Mouse (Mus musculus) fat pad, adult 2 months (tissue): ENCODE measurements around the gene Fosl2.

Experiments used
- DNase-seq: peaks from one replicate; pipeline ENCODE4 v3.0.0-alpha.2; 2011; ENCODE audit warnings: low read depth, low spot score; ENCODE audit errors: extremely low read depth

Fosl2 gene

DNA sequence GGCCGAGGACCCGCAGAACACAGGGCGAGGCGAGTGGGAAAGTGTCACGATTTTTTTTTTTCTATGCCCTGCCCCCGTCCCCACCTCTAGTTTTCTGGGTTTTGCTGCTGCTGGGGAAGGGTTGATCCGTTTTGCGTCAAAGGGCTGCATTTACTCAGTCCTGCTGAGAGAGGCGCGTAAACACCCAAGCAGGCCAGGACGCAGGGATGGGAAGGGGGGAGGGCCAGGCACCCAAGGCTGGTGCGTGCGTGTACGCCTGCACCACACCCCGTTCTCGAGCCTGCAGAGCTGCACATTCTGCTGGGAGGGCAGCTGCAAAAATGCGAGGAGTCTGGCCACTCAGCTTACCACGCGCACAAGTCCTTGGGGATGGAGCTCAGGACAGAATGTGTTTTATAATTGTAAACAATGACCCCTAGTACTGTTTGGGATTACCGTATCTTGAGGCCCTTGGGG is 2.0 kb upstream of the Fosl2 start:
- DNase-seq: no peak

DNA sequence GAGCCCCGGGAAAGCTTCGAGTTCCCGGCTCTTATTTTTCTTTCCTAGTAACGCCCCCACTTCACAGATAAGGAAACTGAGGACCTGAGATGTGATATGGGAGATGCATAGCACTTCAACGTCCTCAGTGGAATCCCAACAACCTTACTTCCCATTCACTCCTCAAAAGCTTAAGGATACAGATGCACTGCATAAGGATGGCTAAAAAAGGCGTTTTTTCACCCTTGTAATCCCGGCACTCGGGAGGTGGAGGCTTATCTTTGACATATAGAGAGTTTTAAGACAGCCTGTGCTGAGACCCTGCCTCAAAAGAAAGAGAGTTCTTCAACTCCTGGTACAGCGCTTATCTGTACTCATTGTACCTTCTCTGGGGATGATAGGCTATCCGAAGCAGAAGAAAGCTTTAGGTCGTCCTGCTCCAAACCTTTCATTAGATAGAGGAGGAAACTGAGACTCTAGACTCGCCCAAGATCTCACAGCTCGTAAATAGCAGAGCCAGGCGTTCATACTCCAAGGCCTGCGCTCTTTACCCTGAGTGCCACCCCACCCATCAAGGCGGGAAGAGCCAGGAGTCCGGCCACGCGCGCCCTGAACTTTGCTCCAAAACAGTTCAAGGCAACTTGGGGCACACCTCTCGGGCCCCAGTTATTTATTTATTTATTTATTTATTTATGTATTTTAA is 1.4 kb upstream of the Fosl2 start:
- DNase-seq: no peak

DNA sequence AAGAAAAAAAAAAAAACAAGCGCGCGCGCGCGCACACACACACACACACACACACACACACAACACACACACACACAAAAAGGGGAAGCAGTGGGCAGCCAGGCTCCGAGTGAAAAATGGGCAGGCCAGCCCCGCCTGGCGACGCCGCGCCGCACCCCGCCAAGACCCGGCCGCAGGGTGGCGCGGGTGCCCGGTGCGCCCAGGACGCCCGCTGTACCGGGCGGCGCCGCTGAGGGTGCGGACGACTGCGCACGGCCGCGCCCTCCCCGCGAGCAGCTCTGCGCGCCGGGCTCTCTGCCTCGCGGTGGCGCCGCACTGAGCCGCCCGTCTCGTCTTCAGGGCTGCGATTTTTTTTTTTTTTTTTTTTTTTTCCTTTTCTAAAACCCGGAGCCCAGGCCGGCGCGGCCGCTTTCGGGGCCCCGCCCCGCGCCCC is 682 bp upstream of the Fosl2 start:
- no peak for DNase-seq

DNA sequence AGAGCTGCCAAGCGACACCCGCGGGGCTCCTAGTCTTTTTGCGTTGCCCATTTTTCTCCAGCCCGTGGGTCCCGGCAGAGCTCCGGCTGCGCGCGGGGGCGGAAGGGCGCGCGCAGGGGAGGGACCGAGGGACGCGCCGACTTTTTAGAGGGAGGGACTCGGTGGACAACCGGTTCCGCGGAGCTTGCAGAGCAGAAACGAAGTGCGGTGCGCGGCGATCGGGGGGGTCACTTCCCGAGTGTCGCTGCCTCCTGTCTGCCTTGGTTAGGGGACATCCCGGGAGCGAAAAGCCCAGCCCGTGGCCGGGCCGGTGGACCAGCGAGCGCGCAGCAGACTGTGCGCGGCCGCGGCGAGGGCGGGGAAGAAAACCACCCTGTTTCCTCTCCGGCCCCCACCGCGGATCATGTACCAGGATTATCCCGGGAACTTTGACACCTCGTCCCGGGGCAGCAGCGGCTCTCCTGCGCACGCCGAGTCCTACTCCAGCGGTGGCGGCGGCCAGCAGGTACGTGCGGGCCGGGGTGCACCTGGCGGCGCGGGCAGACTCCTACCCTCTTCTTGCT is 781 bp downstream of the Fosl2 start:
- no peak for DNase-seq

DNA sequence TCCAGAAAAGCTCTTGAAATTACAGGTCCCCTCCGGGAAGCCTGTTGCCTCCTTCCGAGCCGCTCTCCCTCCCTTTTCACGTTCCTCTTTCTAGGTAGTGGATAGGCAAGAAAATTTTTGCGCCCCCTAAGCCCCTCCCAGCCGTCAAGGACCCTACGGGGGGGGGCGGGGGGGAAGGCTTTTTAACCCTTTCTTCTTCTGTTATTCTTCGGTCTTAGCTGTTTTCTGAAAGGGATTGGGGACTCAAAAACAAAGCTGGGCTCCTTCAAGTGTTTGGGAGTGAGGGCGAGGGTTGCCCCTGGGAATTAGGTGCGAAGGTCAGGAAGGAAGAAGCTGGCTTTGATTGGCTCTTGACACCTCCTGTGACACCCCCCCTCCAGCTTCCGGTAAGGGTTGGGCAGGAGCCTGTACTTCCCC is 1.5 kb downstream of the Fosl2 start:
- no peak for DNase-seq

DNA sequence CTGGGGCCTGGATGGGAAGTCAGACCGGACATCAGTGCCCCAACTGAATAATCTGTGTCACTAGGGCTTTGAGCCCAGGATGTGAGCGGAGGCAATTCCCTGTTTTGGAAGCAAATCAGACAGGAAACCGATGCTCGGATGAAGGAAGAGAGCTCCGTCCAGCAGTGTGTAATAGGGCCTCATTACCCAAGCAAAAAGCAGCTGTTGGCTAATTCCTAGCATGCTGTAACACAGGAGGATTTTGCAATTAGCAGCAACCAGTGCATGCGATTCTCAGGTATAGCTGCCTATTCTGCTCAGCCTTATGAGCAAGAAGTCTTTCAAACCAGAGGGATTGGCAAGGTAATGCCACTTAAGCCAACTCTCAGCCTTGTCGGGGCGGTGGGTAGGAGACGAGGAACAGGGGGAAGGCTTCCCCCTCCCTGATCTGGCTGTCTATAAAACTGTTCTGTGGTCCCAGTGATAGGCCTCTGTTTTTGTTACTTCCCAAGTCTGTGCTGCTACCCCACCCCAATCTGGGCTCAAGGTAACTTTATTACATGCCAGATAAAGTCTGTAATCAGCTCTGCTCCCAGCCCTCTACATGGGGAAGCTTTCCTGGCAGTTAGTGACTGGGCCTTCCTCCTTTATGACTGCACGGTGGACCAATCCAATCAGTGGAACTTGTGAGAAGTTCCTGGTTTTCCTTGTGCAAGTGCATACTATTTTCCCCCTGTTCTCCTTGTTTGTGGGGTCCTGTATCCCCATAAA is 3.0 kb downstream of the Fosl2 start:
- DNase-seq: peak; percentile 86

DNA sequence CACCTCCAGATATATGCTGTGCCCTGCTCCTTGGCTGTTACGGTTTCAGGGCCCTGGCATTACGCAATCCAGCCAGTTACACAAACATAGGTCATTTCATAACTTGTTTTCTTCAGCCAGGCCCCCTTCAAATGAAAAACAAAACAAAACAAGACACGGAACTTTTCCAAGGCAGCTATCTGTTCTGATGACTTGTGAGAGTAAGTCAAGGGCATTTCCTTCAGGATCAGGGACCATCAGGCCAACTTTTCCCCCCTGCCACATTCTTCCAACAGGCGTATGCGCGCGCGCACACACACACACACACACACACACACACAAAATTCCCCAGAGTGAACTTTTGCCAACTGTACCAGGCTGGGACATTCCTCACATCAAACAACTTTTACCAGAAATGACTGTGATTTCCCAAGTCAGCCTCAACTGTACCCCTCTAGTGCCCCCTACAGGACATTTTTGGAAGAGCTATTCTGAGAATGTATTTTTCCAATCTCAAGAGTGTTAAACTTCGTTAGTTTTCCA is 4.0 kb downstream of the Fosl2 start:
- no peak for DNase-seq

DNA sequence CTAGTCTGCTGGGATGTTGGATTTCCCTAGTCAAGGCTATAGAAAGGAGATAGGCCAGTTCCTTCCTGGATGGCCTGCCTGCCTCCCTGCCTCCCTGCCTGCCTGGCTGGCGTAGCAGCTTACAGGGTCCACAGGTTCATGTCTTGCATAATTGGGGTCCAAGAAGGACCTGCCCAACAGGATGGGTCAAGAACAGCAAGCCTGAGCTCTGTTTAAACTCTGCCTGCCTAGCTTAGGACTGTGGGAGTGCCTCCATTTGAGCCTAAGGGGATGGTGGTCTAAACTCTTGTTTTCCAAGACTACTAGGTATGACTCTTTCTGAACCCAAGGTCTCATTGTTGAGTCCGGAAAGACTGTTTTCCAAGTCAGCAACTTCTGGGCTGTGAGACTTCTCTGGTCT is 6.3 kb downstream of the Fosl2 start:
- DNase-seq: no peak

DNA sequence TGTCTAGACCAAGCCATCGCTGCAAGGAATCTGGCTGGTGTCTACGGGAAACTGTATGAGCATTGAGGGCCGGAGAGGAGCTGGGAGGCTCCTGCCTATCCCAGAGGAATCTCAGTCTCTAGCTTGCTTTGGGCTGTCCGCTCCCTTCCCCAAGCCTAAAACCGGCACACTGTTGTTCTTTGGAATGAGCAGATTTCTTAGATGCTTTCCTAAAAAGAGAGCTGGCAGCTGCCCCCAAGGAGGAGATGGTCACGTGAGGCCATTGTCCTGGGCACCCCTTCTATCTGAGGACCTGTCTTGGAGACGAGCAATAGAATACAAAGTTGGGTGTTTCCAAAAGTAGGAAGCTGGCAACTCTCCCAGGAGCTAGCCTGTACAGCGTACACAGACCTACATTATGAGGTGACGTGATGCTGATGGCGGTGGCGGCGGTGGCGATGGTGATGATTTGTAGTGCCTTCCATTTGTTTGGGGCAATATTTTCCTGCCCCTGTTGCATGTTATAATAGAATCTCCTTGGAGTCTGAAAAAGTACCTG is 7.9 kb downstream of the Fosl2 start:
- no peak for DNase-seq

DNA sequence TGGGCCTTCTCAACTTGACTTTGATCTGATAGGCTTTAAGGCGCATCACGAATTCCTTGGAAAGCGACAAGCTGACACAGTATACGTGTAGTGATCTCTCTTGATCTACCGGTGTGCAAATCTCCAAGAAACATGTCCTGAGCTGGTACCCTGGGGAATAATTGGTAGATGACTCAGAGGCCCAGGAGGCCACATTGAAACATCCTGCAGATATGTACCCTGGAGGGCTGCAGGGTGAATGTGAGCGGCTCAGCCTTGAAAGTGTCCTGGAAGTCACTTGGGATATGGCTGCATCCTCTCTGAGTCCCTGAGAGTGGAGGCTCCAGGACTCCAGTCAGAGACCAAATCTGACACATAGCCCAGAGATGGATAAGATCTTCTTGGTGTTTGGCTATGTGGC is 10.7 kb downstream of the Fosl2 start:
- no peak for DNase-seq

DNA sequence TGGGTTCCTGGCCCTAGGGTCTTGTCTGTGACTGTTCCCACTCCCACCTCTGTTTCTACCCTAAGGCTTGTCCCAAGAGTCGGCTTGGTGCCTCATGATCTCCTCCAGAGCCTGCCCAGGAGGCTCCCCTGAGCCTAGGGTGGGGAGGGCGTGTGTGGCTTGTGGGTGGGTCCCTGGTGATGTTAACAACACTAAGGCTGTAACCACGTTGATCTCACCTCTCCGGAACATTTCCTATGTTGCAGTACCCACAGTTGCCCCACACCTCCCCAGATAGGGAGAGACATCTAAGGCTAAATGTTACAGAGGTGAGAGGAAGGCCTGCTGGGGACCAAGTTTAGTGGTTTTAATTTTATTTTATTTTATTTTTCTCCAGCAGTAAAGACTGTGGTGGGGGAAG is 13.0 kb downstream of the Fosl2 start:
- no peak for DNase-seq

DNA sequence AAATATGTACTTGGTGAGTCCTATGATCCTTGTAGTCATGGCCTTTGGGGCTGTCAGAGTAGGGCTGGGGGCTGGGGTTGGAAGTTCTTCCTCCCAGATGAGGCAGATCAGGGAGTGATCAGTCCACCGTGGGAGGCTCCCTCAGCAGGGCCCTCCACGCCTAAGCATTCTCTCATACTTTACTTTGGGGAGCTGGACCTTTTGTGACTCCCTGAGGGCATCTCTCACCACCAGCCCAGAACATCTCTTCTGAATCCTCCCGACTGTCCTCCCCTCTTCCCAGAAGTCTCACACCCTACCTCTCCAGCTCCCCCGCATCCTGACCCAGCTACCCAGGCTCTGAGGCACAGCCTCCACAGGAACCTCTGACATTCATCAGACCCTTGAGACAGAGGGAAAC is 15.6 kb downstream of the Fosl2 start:
- no peak for DNase-seq

DNA sequence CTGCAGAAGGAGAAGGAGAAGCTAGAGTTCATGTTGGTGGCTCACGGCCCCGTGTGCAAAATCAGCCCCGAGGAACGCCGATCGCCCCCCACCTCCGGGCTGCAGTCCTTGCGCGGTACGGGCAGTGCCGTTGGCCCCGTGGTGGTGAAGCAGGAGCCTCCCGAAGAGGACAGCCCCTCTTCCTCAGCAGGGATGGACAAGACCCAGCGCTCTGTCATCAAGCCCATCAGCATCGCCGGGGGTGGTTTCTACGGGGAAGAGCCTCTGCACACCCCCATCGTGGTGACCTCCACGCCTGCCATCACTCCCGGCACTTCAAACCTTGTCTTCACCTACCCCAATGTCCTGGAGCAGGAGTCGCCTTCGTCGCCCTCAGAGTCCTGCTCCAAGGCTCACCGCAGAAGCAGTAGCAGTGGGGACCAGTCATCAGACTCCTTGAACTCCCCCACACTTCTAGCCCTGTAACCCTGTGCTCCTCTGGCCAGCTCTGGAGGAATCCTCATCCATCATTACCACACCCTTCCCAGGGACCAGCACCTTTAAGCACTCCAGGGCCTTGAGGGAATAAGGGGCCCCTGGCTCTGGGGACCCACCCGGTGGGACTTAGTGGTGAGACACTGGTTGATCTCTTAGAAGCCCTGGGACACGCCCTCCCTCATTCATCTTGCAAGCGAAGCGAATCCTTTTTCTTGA is 17.3 kb downstream of the Fosl2 start:
- DNase-seq: no peak

DNA sequence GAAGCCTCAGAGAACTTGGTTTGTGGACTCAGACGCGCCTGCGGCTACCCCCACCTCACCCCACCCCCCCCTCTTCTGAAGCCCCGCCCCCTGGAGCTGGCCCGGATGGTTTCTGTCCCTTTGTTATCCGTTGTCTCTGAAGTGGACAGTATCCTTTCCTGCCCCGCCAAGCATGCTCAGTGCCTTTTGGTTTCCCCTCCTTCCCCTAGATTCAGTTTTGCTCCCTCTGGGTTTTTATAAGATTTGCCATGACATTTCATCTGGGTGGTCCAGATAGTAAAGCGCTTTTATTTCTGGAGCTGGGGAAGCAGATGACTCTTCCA is 17.8 kb downstream of the Fosl2 start:
- no peak for DNase-seq

DNA sequence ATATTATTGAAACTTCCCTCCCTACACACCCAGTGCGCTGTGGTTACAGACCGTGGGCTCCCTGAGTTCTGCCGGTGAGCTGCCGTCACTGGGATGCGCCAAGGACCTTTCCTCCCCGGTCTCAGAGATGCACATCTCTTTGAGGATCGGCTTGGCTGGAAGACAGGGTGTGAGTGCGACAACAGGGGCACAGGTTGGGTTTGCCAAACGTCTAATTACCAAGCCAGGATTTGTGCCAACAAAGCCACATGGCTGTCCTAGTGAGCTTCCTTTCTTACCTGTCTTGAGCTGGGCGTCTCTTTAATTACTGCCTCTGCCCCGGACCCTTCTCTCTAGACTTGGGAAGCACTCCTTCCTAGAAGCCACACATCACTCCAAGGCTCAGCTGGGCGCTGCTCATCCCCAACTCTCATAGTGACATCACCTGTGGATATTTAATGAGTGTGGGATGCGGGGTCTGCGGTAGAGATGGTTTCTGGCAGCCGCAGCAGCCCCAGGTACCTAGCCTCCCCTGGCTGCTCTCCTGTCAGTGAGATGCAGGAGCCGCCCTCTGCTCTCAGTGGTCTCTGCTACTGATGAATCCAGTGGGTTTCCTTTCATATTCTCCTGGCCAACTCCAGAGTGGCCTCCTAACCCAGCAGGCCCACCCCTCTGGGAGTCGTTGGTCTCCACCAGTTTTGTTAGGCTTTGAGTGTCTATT is 18.3 kb downstream of the Fosl2 start:
- DNase-seq: no peak

DNA sequence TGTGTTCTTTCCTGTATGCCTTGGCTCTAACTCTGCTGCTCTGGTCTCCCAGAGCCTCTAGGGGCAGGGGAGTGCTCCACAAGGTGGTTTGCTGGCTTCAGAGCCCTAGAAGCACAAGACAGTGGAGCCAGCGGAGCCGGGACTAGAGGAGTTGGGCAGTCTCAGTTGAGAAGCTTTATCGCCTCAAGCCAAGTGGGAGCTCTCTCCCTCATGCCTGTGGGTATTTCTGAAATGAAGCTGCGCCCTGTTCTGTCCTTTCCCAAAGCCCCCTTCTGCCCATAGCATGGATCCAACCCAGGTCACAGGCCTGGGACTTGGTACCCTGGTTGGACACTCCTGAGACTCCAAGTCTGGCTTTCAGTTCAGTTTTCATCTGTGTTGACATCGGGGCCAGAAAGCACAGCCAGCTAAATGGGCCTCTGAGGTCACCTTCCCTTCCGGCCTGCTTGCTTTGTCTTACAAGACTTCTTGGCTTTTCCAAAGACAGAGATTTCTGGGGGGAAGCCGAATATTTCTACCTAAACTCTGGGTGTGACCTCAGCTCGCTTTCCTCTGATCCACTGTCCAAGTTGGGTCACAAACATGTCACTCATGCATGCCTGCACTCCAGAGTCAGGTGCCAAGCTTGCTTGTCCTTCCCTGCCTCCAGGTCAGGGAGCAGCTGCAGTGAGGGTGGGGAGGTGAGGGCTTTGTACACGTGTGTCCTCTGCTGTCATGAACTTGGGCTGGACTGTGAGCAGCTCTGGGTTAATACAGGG is 19.5 kb downstream of the Fosl2 start:
- DNase-seq: no peak

DNA sequence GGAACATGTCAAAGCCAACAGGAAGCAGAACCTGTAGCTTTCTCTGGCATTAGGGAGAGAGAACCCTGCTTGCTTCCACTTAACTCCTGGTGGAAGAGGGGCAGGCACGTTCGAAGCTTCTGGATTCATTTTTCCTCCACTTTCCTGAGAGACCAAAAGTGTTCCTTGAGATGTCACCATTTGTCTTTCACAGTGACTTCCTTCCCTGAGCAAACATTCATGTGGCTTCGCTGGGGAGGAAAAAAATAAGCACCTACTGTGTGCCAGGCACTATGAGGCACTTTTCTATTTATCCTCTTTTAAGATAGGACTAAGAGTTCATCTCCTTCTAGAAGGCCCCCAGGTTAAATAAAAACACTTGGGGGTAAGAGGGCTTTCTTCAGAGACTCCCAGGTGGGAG is 20.3 kb downstream of the Fosl2 start:
- DNase-seq: no peak

DNA sequence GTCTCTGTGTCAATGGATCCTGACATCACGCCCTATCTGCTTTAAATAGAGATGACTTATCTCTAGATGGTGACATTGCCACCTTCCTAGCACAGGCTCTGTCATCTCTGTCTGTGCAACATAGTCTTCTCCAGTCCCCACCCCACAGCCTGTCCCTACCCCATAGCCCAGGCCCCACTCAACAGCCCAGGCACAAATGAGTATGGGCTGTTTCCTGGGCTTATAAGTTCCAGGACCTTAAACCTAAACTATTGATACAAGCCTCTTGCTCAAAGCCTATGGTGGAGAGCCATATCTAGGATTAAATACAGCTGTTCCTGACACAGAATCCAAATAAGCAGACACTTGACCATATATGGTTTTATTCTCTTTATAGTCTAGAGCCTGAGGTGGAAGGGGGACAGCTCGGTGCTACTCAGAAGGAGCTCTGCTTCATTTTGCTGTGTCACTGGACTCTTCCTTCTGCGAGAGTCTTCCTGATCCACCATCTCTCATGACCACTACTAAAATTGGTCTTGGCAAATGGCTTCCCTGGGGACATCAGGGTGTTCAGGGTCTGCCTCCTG is 28.0 kb downstream of the Fosl2 start:
- DNase-seq: no peak

DNA sequence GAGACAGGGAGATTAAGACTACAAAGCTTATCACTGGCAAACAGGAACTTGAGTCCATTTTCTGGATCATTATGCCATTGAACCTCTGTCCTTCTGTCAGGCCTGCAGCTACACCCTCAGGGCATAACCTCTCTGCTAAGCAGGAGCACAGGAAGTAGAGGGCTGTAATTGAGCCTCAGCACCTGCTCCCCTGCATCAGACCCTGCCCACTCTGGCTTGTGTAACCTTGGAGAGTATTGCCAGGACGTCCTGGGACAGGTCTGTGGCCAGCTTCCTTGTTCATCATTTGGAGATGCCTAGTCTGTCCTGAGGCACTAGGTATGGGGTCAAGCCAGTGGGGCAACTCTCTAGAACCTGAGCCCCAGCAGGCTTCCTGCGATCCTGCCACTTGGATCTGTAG is 36.6 kb downstream of the Fosl2 start:
- DNase-seq: peak; percentile 78

DNA sequence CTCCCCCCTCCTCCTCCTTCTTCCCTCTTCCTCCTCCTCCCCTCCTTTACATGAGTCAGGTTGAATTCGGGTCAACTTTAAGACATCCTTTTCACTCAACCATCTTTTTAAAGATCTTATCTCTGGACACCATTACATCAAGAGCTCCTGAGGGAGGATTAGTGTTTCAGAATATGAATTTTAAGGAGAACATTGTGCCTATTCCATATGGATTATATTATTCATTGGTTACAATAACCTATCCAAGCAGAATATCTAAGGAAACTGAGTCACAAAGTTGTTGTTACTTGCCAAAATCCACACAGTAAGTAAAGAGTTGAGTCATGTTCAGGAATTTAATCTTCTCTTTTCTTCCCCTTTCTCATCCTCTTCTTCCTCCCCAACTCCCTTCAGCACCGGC is 41.2 kb downstream of the Fosl2 start:
- DNase-seq: no peak
